Mouse (Mus musculus) lung, embryonic 16.5 days (tissue): ENCODE data around the gene Ptprcap. TPM values are rescaled to one million over a fixed set of nuclear protein-coding genes. Genes with fewer than 3 reads are reported as not detected.

Experiments
- ATAC-seq: fragments of 200-750 bp; cut with Nextera tagmentation; 2 replicates; pipeline ENCODE4 v1.8.0; 2017; ENCODE audit warnings: low read depth, mild to moderate bottlenecking, moderate library complexity
- H3K27ac ChIP-seq: fragments of 300-500 bp; sonication (generic); 2 replicates; pipeline ENCODE4 v1.5.1; 2014; ENCODE audit warnings: mild to moderate bottlenecking, control low read depth, low read length
- H3K27me3 ChIP-seq: fragments of 300-500 bp; sonication (generic); 2 replicates; pipeline ENCODE4 v1.6.1; 2014; ENCODE audit warnings: low read depth, low read length, mixed read lengths; ENCODE audit not compliant: control insufficient read depth, insufficient read depth
- H3K36me3 ChIP-seq: fragments of 300-500 bp; sonication (generic); 2 replicates; pipeline ENCODE4 v1.6.1; 2014; ENCODE audit warnings: low read length; ENCODE audit not compliant: control insufficient read depth, insufficient read depth
- H3K4me1 ChIP-seq: fragments of 300-500 bp; sonication (generic); replicated peaks from 2 replicates; pipeline ENCODE4 v1.6.1; 2014; ENCODE audit warnings: low read length, mixed read lengths; ENCODE audit not compliant: control insufficient read depth, insufficient read depth
- H3K4me2 ChIP-seq: fragments of 300-500 bp; sonication (generic); 2 replicates; pipeline ENCODE4 v1.6.1; 2014; ENCODE audit warnings: low read depth, low read length, control low read depth
- H3K4me3 ChIP-seq: fragments of 300-500 bp; sonication (generic); 2 replicates; pipeline ENCODE4 v1.5.1; 2014; ENCODE audit warnings: mild to moderate bottlenecking, low read length, control low read depth
- H3K9ac ChIP-seq: fragments of 300-500 bp; sonication (generic); 2 replicates; pipeline ENCODE4 v1.6.1; 2014; ENCODE audit warnings: low read length, control low read depth
- H3K9me3 ChIP-seq: fragments of 300-500 bp; sonication (generic); 2 replicates; pipeline ENCODE4 v1.6.1; 2016; ENCODE audit warnings: low read length; ENCODE audit not compliant: control insufficient read depth
- WGBS: fragments of 180-500 bp; shearing (Covaris S2); extraction: QIAGEN DNeasy Blood & Tissue Kit; methylation state at CpG from one replicate; pipeline ENCODE4 v1.1.7; 2014; 5-methylcytosine and 5-hydroxymethylcytosine counted together
- polyA plus RNA-seq: library from polyadenylated mRNA; unstranded; fragments of >200 nt; fragmentation: Nextera tagmentation; extraction: Ambion mirVana; gene quantifications from 2 replicates; pipeline ENCODE4 v1.2.1, GENCODE M21; 2015

Ptprcap gene
- polyA plus RNA-seq, 1 experiment from 2014 or later, result 4.6 TPM

DNA sequence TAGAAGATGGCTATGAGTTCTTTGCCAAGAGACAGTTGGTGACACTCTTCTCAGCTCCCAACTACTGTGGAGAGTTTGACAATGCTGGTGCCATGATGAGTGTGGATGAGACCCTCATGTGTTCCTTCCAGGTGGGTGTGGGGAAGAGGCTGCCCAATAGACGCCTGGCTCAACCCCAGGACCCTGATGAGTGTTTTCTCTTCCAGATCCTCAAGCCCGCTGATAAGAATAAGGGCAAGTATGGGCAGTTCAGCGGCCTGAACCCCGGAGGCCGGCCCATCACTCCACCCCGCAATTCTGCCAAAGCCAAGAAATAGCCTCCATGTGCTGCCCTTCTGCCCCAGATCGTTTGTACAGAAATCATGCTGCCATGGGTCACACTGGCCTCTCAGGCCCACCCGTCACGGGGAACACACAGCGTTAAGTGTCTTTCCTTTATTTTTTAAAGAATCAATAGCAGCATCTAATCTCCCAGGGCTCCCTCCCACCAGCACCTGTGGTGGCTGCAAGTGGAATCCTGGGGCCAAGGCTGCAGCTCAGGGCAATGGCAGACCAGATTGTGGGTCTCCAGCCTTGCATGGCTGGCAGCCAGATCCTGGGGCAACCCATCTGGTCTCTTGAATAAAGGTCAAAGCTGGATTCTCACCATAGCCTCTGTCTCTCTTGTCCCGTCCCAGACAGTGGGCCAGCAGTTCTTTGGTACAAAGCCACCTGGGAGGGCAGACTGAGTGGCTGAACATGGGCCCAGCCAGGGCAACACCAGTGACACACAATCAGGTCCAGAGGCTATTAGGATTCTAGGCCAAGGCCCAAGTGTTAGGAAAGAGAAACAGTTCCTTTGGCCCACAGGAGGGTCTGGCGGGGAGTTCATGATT lies 41.6 kb downstream of the Ptprcap start:
- no peaks in the 10 kb centered on the region for H3K27me3 ChIP-seq
- peaks cover 16% of the 10 kb centered on the region for H3K4me1 ChIP-seq
- no peak overlapping the region for H3K4me3 ChIP-seq
- H3K36me3 ChIP-seq, result peaks cover 39% of the 10 kb centered on the region
- no peak for ATAC-seq
- H3K9ac ChIP-seq, result no peak overlapping the region
- 70% methylated on average over 12 of the region's 12 CpGs for WGBS
- H3K27ac ChIP-seq, result no peak overlapping the region
- no peaks in the 10 kb centered on the region for H3K9me3 ChIP-seq
- no peak overlapping the region for H3K4me2 ChIP-seq

DNA sequence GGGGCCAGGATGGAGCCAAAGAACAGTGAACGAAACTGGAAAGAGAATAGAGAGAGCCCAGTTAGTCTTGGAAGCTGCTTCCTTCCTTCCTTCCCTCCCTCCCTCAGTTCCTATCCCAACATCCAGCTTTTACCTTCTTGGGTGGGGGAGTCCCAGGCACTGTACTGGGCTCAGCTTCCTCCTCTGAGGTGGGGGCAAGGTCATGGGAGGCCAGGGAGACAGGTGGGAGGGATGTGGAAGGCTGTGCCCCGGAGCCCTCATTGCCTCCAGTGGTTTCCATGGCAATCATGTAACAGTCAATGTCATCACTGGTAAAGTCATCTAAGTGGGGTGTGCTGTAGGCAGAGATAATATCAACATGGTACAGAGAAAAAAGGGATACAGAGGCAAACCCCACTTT lies 42.6 kb downstream of the Ptprcap start:
- no peak overlapping the region for H3K9ac ChIP-seq
- peaks cover 39% of the 10 kb centered on the region for H3K36me3 ChIP-seq
- no peak overlapping the region for H3K4me2 ChIP-seq
- H3K9me3 ChIP-seq, result no peaks in the 10 kb centered on the region
- no peak overlapping the region for H3K27ac ChIP-seq
- no peaks in the 10 kb centered on the region for H3K27me3 ChIP-seq
- H3K4me3 ChIP-seq, result no peak overlapping the region
- H3K4me1 ChIP-seq, result peaks cover 25% of the 10 kb centered on the region
- 49% methylated on average over 2 of the region's 2 CpGs for WGBS
- no peak for ATAC-seq

DNA sequence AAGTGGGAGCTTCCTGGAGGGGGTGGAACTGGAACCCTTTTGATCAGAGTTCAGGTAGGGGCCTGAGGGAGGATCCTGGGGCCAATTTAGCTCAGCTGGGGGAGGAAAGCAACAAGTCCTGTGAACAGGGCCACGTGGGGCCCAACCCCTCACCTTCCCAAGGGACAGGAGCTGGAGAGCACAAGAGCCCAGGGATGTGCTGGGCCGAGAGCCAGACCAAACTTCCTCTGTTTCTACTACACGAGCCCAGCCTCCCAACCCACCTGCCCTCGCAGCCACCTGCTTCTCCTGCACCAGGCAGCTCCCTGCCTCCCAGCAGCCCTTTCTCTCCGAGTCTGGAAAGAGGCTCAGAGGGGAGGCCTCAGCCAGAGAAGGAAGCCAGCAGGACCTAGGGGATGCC lies 43.1 kb downstream of the Ptprcap start:
- peaks cover 39% of the 10 kb centered on the region for H3K36me3 ChIP-seq
- no peaks in the 10 kb centered on the region for H3K9me3 ChIP-seq
- no peak overlapping the region for H3K27ac ChIP-seq
- no peaks in the 10 kb centered on the region for H3K27me3 ChIP-seq
- H3K4me2 ChIP-seq, result no peak overlapping the region
- WGBS, result 27% methylated on average over 5 of the region's 5 CpGs
- H3K4me1 ChIP-seq, result peaks cover 20% of the 10 kb centered on the region
- no peak overlapping the region for H3K4me3 ChIP-seq
- no peak for ATAC-seq
- H3K9ac ChIP-seq, result no peak overlapping the region

DNA sequence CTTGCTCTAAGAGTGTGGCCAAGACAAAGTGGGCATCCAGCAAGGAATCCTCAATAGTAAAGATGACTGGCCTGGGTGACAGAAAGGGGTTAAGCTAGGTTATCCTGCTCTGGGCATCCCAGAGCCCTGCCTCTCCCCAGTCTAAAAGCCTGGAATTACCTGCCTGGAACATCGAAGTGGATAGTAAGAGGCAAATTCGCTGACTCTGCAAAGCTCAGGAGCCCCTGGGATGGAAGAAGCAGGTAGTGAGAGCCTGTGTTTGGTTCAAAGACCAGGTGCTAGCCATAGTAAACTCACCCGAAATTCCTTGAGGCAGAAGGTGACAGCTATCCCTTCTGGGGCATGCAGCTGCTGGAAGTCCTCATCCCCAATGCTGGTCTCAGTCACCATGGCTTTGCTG lies 43.8 kb downstream of the Ptprcap start:
- H3K9ac ChIP-seq, result no peak overlapping the region
- ATAC-seq, result no peak
- H3K4me3 ChIP-seq, result no peak overlapping the region
- peaks cover 23% of the 10 kb centered on the region for H3K4me1 ChIP-seq
- H3K36me3 ChIP-seq, result peaks cover 39% of the 10 kb centered on the region
- no peaks in the 10 kb centered on the region for H3K9me3 ChIP-seq
- H3K4me2 ChIP-seq, result no peak overlapping the region
- 66% methylated on average over 3 of the region's 3 CpGs for WGBS
- H3K27me3 ChIP-seq, result no peaks in the 10 kb centered on the region
- H3K27ac ChIP-seq, result no peak overlapping the region

DNA sequence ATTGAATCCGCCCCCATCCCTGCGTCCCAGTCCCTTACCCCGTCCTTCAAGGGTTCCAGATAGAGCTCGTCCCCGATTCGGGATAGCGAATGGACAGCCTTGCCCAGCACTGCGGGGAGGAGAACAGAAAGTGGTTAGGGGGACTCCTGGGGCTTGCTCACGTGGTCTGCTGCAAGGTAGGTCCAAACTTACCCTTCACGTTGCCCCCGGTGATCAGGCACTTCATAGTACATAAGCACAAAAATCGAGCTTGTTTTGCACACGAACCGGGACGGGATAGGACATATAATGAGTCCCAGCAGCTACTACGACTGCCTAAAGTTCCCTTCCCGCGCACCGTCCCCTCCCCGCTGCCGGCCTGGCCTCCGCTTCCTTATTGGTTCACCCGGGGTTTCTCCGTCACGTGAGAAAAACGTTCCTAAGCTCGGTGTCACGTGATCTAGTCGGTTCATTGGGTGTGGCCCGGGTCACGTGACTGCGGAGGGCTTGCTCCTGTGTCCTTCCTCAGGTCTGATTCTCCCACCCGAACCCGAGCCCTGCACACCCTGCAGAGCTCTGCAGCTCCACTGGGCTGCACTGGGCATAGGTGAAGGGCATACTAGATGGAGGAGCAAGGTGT lies 48.0 kb downstream of the Ptprcap start, which contains the start of gene Rad9a:
Gene Rad9a (minus strand): TSS at position 372 of the 619 bp plus-strand sequence.
- under 1% methylated on average over 34 of the region's 34 CpGs for WGBS
- peaks cover 20% of the 10 kb centered on the region for H3K4me1 ChIP-seq
- H3K9ac ChIP-seq, result peak within 1 kb of the TSS; percentile 92
- H3K36me3 ChIP-seq, result peaks cover 14% of the 10 kb centered on the region
- no peaks in the 10 kb centered on the region for H3K9me3 ChIP-seq
- peak; percentile 85 for ATAC-seq
- H3K4me3 ChIP-seq, result peak within 1 kb of the TSS; percentile 84
- peak within 1 kb of the TSS; percentile 99 for H3K4me2 ChIP-seq
- H3K27ac ChIP-seq, result peak within 1 kb of the TSS; percentile 76
- peaks cover 4% of the 10 kb centered on the region; the same call in 1 of the 2 replicates for H3K27me3 ChIP-seq

DNA sequence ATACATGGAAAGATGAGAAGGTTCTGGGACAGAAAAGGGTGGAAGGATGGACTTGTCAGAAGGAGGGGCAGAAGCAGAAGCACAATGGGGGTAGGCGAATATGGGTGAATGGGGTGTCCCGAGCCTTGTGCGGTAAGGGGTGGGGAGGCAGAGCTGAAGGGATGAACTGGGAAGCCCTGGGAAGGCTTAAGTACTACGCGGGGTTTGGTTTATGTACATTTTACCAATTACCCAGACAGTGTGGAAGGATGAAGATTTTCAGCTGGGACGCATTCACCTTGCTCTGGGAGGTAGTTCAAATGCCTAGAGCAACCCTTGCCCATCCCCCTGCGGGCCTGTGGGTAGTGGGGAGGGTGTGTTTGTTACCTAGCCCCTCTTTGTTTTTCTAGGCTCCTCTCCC lies 48.7 kb downstream of the Ptprcap start:
- Histone ChIP-seq H3K4me1 (peaks cover 20% of the 10 kb centered on the region), H3K4me3 (peak overlapping the region; percentile 84), H3K36me3 (peaks cover 9% of the 10 kb centered on the region), H3K27ac (peak overlapping the region; percentile 45; the same call in 1 of the 2 replicates), H3K27me3 (peaks cover 6% of the 10 kb centered on the region), H3K9ac (peak overlapping the region; percentile 86), H3K9me3 (no peaks in the 10 kb centered on the region), H3K4me2 (peak overlapping the region; percentile 99)
- 23% methylated on average over 7 of the region's 7 CpGs for WGBS
- ATAC-seq, result no peak

DNA sequence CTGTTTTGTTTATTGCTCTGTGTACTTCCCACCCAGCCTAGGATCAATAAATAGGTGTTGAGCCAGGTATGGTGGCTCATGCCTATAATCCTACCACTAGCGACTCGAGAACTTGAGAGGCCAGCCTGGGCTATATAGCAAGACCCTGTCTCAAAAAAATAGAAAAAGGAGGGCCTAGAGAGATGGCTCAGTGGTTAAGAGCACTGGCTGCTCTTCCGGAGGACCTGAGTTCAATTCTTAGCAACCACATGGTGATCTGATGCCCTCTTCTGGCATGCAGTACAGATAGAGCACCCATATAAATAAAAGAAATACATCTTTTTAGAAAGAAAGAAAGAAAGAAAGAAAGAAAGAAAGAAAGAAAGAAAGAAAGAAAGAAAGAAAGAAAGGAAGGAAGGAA lies 49.7 kb downstream of the Ptprcap start:
- 64% methylated on average over 3 of the region's 3 CpGs for WGBS

DNA sequence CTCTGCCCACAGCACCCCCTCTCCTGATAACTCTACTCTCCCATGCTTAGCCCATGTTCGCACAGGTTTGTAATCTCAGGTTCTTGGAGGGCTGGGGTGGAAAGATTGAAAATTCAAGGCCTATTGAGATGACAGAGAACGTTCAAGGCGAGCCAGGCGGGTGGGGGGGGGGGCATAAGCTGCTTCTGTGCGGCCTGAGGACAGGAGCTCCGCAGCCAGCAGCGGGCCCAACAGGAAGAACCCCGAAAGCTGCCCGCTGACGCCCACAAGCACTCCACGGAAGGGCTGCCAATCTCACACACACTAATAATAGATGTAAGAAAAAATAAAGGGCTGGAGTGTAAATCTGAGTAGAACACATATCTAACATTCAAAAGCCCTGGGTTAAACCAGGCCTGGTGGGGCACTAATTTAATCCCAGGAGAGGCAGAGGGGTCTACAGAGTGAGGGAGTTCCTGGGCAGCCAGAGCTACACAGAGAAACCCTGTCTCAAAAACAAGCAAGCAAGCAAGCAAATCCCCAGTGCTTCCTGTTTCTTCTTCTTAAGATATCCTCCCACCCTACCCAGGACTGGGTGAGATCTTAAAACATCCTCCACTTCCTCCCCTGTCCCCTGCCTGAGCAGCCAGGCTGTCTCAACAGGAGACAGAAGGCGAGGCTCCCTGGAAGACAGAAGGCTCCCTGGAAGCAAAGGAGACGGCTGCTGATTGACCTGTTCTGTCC lies 50.4 kb downstream of the Ptprcap start:
- peak overlapping the region; percentile 66 for H3K27ac ChIP-seq
- no peak for ATAC-seq

More for the DNA sequence above, 49.7 kb downstream of the Ptprcap start:
- Histone ChIP-seq H3K4me3 (no peak overlapping the region), H3K36me3 (peaks cover 4% of the 10 kb centered on the region; the same call in 1 of the 2 replicates), H3K9ac (0 out of 2 replicates have a peak overlapping the region, but pooled peaks have one; percentile 11), H3K4me2 (no peak overlapping the region), H3K27ac (peak overlapping the region; percentile 66; the same call in 1 of the 2 replicates), H3K4me1 (peaks cover 20% of the 10 kb centered on the region), H3K9me3 (no peaks in the 10 kb centered on the region), H3K27me3 (peaks cover 6% of the 10 kb centered on the region)
- no peak for ATAC-seq

DNA sequence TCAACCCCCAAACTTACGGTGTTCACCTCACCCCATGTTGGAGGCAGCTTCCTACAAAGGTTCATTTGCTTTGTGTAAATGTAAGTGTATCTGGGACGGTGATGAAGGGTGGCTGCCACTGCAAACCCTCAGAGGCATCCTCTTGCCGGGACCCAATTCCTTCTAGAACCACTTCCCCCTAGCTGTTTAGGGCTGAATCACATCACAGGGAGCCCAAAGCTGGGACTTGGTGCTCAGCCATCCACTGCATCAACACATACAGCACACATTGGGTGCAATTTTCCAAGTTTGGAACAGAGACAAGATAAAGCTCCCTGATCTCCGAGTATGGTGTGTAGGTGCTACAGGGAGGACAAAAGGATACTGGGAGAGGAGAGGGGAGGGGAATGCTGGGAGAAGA lies 51.5 kb downstream of the Ptprcap start:
- Histone ChIP-seq H3K36me3 (no peaks in the 10 kb centered on the region), H3K4me2 (no peak overlapping the region), H3K4me3 (no peak overlapping the region), H3K9me3 (no peaks in the 10 kb centered on the region), H3K27ac (no peak overlapping the region), H3K9ac (no peak overlapping the region), H3K27me3 (peaks cover 6% of the 10 kb centered on the region), H3K4me1 (peaks cover 20% of the 10 kb centered on the region)
- ATAC-seq, result no peak
- WGBS, result 51% methylated on average over 4 of the region's 4 CpGs

More for the DNA sequence above, 50.4 kb downstream of the Ptprcap start:
- H3K27me3 ChIP-seq, result peaks cover 6% of the 10 kb centered on the region
- no peak overlapping the region for H3K4me2 ChIP-seq
- H3K4me3 ChIP-seq, result no peak overlapping the region
- peaks cover 20% of the 10 kb centered on the region for H3K4me1 ChIP-seq
- peaks cover 4% of the 10 kb centered on the region; the same call in 1 of the 2 replicates for H3K36me3 ChIP-seq
- H3K9me3 ChIP-seq, result no peaks in the 10 kb centered on the region
- 57% methylated on average over 13 of the region's 13 CpGs for WGBS
- no peak overlapping the region for H3K9ac ChIP-seq
